Mouse (Mus musculus): ENCODE data around the gene Gucy2c.
A peak's percentile ranks its signal among the peaks of the same experiment; 100 is the strongest.

Gene Gucy2c

GRCm38 (mm10) chr6:136723171-136723570 lies 58.4 kb downstream of the Gucy2c start:
- no peak for DNase-seq

GRCm38 (mm10) chr6:136722565-136722964 lies 59.0 kb downstream of the Gucy2c start:
- DNase-seq, result no peak

DNA sequence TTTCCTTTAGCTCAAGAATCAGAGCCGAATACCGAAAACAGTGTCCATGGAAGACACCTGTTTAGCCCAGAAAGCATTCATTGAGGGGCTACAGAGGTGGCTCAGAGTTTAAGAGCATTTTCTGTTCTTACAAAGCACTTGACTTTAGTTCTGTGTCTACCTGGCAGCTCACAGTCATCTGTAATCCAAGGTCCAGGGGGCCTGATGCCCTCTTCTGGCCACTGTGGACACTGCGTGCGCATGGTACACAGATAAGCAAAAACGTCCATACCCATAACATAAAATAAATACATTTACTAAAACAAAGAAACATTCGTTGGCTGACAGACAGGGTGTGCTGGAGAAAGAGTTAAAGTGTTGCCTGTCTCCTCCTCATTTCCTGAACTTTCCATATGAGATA lies 59.6 kb downstream of the Gucy2c start:
- peak; percentile 37 for DNase-seq

DNA sequence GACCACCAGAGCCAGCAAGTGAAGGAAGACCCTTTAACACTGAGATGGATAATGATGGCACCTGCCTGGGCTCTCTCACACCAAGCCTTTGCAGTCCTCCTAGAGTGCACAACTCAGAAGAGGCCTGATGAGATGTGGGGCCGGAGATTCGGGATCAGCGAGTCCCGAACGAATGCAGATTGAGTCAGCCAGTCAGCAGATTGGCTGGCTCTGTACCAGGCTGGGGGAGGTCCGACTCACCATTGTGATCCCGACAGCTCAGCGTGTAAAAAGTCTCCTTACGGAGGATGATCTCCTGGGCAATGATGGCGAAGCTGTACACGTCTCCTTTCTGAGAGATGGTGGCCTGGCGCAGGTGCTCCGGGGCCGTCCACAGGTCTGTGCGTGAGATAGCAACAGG lies 61.1 kb downstream of the Gucy2c start:
- no peak for DNase-seq

DNA sequence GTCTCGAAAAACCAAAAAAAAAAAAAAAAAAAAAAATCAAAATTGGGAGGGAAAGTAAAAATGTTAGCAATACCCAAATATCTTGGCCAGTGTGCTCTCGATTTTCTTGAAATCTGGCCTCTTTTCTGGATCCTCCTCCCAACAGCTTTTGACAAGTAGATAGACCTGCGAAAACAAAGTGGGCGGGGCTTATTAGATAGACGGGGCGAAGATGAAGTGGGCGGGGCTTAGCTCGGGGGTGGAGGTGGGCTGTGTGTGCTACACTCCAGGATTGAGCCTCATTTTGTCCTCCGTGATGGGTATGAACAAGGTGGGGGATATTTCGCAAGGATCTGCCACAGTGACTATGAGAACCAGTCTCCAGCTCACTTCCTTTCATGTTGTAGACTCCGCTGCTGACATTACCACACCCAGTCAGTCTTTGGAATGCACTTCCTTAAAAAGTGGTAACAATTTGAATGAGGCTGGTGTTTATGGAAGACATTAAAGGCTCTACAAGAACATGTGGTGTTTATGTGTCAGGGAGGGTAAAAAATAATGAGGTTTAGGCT lies 65.6 kb downstream of the Gucy2c start:
- DNase-seq, result no peak

DNA sequence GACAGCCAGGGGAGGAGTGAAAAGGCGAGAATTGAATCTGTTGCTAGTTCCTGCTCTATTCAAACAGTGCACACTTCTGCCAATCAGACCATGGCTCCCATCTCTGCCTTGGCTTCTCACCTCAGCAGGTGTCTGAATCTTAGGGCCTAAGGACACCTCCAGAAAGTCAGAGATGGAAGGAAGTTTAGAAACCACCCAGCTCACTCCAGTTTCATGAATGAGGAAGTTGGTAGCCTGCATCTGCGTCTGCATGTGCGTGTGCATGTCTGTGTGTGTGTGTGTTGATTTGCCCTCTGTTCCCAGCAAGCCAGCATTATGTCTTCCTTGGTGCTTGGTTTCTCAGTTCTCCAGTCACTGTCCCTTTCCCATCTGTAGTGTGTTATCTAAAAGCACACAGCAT lies 67.5 kb downstream of the Gucy2c start:
- no peak for DNase-seq

DNA sequence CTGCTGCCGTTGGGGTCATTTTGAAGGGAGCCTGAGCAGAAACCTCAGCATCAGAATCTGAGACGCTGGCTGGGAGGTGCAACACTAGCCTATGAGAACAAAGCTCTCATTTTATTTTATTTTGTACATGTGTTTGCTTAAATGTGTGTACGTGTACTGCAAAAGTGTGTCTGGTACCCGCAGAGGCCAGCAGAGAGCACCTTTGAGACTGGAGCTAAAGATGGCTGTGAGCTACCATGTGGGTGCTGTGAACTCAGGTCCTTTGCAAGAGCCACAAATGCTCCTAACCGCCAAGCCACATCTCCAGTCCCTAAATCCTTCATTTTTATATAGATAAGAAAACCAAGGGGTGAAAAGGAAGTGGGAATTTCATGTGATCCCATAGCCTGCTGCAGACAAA lies 71.2 kb downstream of the Gucy2c start:
- no peak for DNase-seq

GRCm38 (mm10) chr6:136708597-136708996 lies 73.0 kb downstream of the Gucy2c start:
- no peak for DNase-seq

GRCm38 (mm10) chr6:136701878-136702277 lies 79.7 kb downstream of the Gucy2c start:
- DNase-seq, result no peak

GRCm38 (mm10) chr6:136701185-136701584 lies 80.4 kb downstream of the Gucy2c start:
- DNase-seq, result no peak

DNA sequence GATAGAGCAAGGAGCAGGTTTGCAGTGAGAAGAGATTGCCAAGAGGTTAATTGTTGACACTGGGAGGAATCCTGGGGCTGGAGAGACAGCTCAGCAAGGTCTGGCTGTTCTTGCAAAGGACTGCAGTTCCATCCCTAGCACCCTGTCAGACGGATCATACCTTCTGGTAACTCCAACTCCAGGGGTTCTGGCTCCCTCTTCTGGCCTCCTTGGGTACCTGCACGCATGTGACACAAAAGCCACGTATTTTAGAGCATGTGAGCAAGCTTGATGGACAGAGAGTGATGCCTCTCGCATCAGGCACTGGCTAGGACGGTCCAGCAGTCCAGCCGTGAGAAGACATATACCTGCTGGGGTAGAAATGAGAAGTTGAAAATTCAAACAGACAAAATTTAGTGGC lies 90.3 kb downstream of the Gucy2c start:
- DNase-seq, result no peak

DNA sequence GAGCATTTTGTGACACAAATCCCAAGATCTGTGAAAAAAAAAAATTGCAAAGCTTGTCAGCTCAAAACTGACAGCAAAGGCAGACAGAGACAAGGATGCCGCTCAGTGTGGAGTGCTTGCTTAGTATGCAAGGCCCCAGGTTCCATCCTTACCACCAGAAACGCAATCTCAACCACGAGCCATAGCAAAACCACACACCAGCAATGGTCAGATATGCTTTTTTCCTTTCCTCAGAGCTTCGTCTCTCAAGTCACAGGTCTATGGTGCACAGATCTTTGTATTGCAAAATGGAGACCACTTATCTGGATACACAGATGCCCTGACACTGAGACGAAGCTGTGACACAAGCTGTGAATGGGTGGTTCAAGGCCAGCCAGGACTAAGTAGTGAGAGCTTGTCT lies 91.0 kb downstream of the Gucy2c start:
- DNase-seq, result no peak

GRCm38 (mm10) chr6:136689790-136690413 lies 91.7 kb downstream of the Gucy2c start:
- DNase-seq, result no peak

GRCm38 (mm10) chr6:136685433-136685832 lies 96.1 kb downstream of the Gucy2c start:
- DNase-seq, result no peak

DNA sequence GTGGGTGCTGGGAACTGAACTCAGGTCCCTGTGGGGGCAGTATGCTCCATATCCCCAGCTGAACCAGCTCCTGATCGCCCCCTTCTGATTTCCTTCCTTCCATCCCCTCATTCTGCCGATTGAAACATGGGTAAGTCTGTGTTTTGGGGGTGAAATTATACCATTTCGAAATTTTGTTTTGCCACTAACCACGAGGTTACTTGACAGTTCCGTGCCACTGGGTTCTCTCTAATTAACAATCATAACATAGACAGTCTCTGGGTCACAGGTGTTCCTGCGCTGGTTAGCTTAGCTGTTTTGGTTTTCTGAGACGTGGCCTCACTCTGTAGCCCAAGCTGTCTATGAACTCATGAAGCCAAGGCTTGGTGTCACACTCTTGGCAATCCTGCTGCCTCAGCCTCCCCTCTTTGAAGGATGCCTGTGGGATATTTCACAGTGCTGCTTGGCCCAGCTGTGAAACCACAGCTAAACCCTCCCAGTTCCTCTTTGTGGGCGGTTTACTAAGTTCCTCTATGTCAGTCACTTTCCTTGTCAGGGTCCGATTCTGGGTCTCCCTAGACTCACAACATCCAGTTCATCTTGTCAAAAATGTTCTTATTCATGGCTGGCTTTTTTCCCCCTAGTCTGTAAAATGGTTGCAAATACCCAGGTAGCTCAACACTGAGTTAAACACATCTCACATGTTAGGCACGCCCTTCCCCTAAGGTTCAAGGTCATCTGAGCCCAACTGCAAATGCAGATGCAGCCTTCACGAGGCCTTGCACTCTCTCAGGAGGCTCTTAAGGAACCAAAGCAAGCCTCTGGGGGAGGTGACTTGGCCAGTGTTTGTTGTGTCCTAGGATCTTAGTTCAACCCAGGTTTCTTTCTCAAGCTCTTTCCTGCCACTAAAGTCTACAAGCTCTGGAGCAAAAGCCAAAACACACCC lies 97.9 kb downstream of the Gucy2c start:
- DNase-seq, result no peak

- DNase-seq, result no peak
These were observed 102.2 kb downstream of the Gucy2c start for GRCm38 (mm10) chr6:136679381-136679780.

DNA sequence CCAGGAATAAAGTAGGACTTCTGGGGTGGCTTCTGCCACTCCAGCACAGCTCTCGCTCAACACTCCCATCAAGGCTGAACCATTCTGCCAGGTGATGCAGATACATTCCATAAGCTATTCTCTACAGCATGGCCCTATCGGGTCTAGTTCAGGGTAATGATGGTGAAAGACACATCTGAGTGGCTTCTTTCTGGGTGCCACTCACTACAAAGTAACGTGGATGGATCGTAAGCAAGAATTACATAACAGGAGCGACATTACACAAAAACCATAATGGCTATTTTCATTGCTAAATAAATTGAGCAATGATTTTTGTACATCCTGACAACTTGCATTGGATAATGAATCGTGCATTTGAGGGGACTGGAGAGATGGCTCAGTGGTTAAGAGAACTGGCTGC lies 106.6 kb downstream of the Gucy2c start:
- no peak for DNase-seq

- no peak for DNase-seq
These were observed 109.1 kb downstream of the Gucy2c start for GRCm38 (mm10) chr6:136672467-136672866.

DNA sequence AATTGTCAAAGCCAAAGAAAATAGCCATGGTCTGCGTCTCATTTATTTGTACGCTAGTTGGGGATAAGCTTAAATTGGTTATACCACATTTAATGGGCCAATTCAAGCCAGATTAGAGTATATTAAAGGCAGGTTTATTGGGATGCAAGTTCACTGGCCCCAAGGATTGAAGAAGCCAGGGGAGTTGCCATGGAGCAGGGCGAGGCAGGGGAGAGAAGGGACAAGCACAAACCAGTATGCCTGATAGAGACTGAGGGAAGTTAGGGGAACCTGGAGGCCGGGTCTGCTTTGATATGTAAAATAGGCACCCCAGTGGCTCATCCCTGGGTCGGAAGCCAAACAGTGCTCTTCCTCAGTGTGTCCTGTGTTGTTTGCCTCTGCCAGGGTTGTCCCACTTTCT lies 112.3 kb downstream of the Gucy2c start:
- DNase-seq, result no peak

- no peak for DNase-seq
These were observed 113.1 kb downstream of the Gucy2c start for GRCm38 (mm10) chr6:136668266-136668986.

GRCm38 (mm10) chr6:136662063-136662462 lies 119.5 kb downstream of the Gucy2c start:
- no peak for DNase-seq

DNA sequence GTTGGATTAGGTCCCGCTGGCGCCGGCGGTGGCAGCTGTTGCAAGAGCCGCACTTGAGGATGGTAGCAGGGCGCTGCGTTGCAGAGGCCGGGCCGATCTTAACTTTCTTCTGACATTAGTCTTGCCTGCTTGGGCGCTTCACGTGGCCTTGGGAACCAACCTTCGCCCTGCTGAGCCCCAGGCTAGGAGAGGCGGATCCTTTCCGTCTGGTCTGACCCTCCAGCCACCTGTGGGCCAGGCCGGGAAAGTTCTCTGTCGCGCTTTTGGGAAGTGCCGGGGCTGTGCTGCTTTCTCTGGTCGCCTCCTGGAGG lies 119.9 kb downstream of the Gucy2c start, which contains the start of gene Plbd1:
Gene Plbd1, minus strand, starts transcription at position 223 of the 311 bp plus-strand sequence.
- DNase-seq, result no peak
